Mouse (Mus musculus): ENCODE data around the gene Dmrta2. TPM values are rescaled to one million over a fixed set of nuclear protein-coding genes. Genes with fewer than 3 reads are reported as not detected.

Dmrta2 gene
- polyA plus RNA-seq, 1 experiment from 2014 or later: 0.26 TPM

GRCm38 (mm10) chr4:110028461-110029188, 50.8 kb downstream of the Dmrta2 start:
- peak; percentile 35; the same call in 1 of the 2 replicates for ATAC-seq (ENCODE audit: insufficient number of reproducible peaks, insufficient read depth, low FRiP score, low TSS enrichment, low read depth)
- no peaks in the 10 kb centered on the region for H3K9me3 ChIP-seq
- no peak overlapping the region for H3K27ac ChIP-seq
- H3K4me3 ChIP-seq (replicated peaks): no peak overlapping the region
- no peaks in the 10 kb centered on the region for H3K36me3 ChIP-seq
- H3K4me2 ChIP-seq: no peak overlapping the region
- peaks cover 15% of the 10 kb centered on the region for H3K27me3 ChIP-seq
- WGBS: 58% methylated on average over 6 of the region's 6 CpGs
- no peak overlapping the region for H3K9ac ChIP-seq (replicated peaks)
- H3K4me1 ChIP-seq (replicated peaks): no peaks in the 10 kb centered on the region

- no peak for ATAC-seq (ENCODE audit: insufficient number of reproducible peaks, insufficient read depth, low FRiP score, low TSS enrichment, low read depth)
- 86% methylated on average over 1 of the region's 1 CpGs for WGBS
- no peak overlapping the region for H3K4me3 ChIP-seq (replicated peaks)
- H3K9ac ChIP-seq (replicated peaks): no peak overlapping the region
- H3K36me3 ChIP-seq: no peaks in the 10 kb centered on the region
- no peak overlapping the region for H3K4me2 ChIP-seq
- H3K27me3 ChIP-seq: peaks cover 15% of the 10 kb centered on the region
- no peaks in the 10 kb centered on the region for H3K9me3 ChIP-seq
- H3K4me1 ChIP-seq (replicated peaks): no peaks in the 10 kb centered on the region
- no peak overlapping the region for H3K27ac ChIP-seq
These were observed 51.6 kb downstream of the Dmrta2 start for GRCm38 (mm10) chr4:110029446-110029845.

Measured in limb, embryonic 12.5 days (tissue).